Mouse (Mus musculus) right cerebral cortex, postnatal 36 days (tissue): ENCODE results near the gene Gm20403.
A peak's percentile ranks its signal among the peaks of the same experiment; 100 is the strongest.
"Not testable (repeated sequence)": the region's sequence is repeated elsewhere in the genome, so short reads cannot be mapped to it uniquely, and the experiment has no call there.

Experiments used
- DNase-seq, 2 experiments: peaks; one replicate each; pipeline ENCODE4 v3.0.0; 2022; ENCODE audit warnings: low spot score in 2 of 2, mixed read lengths in 1 of 2

Gene Gm20403

DNA sequence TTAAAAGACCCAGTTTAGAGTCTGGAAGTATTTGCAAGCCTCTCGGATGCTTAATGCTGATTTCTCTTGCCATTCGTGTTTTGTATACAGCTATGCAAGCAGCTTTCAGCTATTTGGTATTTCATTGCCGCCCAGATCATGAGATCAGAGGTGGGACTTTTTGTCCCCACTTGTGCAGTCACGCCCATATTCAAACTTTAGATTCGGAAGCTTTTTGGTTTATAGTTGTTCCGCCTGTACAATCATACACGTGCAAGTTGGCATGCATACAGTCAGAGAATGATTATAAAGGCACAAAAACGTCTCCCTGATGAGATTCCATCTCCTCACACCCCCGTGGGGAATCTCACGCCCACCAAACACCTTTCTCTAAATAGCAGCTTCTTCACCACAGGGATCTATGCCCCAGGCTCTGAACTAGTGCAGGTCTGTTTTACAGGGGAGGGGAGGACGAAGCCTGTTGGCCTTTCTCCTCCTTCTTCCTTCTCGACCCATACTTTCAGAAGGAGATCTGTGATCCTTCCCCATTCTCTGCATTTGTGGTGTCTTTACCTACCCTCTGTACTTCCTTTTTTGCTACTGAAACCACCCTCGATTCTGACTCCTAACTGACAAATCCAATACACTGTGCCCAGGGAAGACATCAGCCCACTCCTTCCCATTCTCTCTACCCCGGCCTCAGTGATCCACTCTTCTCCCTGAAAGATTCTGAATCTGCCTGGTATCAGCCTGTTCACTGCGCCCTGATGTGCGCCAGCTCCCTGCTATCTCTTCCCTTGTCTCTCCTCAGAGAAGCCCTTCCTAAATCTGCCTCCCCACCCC lies 7.1 kb upstream of the Gm20403 start:
- DNase-seq = no peak

DNA sequence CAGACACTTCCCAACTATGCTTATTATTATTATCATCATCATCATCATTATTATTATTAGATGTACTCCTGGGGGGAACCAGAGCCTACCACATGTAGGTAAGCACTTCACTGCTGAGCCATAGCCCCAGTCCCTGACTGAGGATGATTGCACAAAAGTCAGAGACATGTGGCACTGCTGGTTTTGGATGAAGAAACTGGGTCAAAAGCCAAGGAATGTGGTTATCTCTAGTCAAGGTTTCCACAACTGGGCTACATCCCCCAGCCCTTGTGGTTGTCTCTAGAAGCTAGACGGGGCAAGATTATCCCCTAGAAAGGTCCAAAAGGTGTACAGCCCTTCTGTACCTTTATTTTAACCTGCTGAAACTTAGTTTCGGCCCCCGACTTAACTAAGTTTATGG lies 6.5 kb upstream of the Gm20403 start:
- no peak for DNase-seq

DNA sequence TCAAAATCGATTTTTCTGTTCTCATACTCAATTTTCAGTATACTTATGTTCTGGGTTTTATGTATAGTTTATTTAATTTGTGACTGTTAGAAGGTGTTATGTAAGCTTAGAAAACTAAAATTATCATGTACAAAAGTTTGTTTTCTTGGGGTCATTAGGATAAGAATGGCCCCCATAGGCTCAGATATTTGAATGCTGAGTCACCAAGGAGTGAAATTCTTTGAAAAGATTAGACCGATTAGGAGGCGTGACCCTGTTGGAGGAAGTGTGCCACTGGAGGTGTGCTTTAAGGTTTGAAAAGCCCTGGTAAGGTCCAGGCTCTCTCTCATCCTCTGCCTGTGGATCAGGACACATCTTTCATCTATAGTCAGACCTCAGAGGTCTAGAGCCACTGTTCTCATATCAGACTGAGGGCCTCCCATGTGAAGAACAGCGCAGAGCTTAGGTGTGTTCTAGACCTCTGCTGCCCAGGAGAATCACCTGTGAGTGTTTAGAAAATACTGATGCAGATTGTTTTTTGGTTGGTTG lies 2.1 kb upstream of the Gm20403 start:
- no peak for DNase-seq

- no peak for DNase-seq
Measured at GRCm38 (mm10) chr12:54987156-54987555, 827 bp upstream of the Gm20403 start.

GRCm38 (mm10) chr12:54985257-54986051 lies 875 bp downstream of the Gm20403 start:
- DNase-seq = peak in 1 of 2 experiments; percentile 18

GRCm38 (mm10) chr12:54984701-54985256 lies 1.6 kb downstream of the Gm20403 start:
- peak in 1 of 2 experiments; percentile 16 for DNase-seq

- DNase-seq = no peak
Measured at GRCm38 (mm10) chr12:54982935-54983715, 3.2 kb downstream of the Gm20403 start.

GRCm38 (mm10) chr12:54981962-54982361 lies 4.4 kb downstream of the Gm20403 start:
- no peak for DNase-seq

DNA sequence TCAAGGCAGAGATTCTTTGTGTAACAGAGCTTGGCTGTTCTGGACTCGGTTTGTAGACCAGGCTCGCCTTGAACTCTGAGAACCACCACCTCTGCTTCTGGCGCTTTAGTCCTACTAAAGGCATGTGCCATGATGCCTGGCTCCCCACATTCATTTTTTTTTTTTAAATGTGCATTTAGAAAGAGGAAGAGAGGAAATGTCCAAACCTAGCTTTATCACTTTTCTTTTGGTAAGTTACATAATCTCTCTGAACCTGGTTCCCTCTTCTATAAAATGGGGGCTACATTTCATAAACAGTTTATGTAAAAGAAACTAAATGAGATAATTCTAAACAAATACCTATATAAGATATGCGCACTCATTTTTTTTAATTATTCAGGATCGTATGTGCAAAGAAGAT lies 5.4 kb downstream of the Gm20403 start:
- no peak for DNase-seq

GRCm38 (mm10) chr12:54980532-54980931 lies 5.8 kb downstream of the Gm20403 start:
- no peak for DNase-seq

- no peak for DNase-seq
Measured at GRCm38 (mm10) chr12:54969033-54969432, 17.3 kb downstream of the Gm20403 start.

- no peak for DNase-seq
Measured at GRCm38 (mm10) chr12:54965532-54966160, 20.7 kb downstream of the Gm20403 start.

- no peak for DNase-seq
Measured at GRCm38 (mm10) chr12:54959569-54959968, 26.8 kb downstream of the Gm20403 start.

GRCm38 (mm10) chr12:54956974-54957373 lies 29.4 kb downstream of the Gm20403 start:
- no peak for DNase-seq

- DNase-seq = no peak
Measured at GRCm38 (mm10) chr12:54956457-54956856, 29.9 kb downstream of the Gm20403 start.

DNA sequence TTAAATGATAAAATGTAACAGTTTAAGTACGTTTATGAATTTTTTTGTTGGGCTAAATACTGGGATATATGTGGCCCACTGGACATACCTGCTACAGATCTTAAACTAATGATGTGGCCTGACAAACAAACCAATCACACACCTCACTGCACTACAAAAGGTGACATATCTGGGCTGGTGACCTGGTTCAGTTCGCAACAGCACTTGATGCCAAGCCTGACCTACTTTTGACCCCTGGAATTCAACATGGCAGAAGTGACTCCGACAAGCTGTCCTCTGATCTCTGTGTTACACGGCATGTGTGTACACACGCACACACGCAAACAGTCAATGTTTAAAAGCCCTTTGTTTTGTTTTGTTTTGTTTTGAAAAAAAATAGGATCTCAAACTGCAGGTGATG lies 40.2 kb downstream of the Gm20403 start:
- no peak for DNase-seq

GRCm38 (mm10) chr12:54942586-54943157 lies 43.7 kb downstream of the Gm20403 start:
- DNase-seq = not testable (repeated sequence)

DNA sequence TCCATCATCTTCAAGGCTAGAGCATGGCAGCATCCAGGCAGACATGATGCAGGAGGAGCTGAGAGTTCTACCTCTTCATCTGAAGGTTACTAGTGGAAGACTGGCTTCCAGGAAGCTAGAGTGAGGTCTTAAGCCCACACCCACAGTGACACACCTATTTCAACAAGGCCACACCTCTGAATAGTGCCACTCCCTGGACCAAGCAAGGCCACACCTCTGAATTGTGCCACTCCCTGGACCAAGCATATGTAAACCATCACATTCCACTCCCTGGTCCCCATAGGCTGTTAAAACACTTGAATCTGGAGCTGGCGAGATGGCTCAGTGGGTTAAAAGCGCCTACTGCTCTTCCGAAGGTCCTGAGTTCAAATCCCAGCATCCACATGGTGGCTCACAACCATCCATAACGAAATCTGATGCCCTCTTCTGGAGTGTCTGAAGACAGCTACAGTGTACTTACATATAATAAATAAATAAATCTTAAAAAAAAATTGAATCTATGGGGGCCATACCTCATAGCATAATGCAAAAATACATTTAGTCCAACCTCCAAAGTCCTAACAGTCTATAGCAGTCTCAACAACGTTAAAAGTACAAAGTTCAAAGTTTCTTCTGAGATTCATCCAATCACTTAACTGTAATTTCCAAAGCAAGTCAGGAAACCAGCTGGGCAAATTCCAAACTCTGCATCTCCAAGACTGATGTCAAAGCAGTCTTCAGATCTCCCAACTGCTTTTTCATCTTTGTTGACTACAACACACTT lies 48.6 kb downstream of the Gm20403 start:
- DNase-seq = not testable (repeated sequence)
